Mouse (Mus musculus) limb, embryonic 12.5 days (tissue): Measurements from ENCODE around the gene Kifc5b. TPM values are rescaled to one million over a fixed set of nuclear protein-coding genes. Genes with fewer than 3 reads are reported as not detected.

ENCODE experiments used
- ATAC-seq: fragments of 200-750 bp; cut with Nextera tagmentation; 2 replicates; pipeline ENCODE4 v1.8.0; 2017; ENCODE audit warnings: low read depth, moderate TSS enrichment; ENCODE audit not compliant: insufficient number of reproducible peaks, insufficient read depth, low FRiP score, low TSS enrichment
- H3K27ac ChIP-seq: fragments of 300-500 bp; sonication (generic); 2 replicates; pipeline ENCODE4 v1.5.1; 2016; ENCODE audit warnings: mild to moderate bottlenecking, moderate library complexity
- H3K27me3 ChIP-seq: fragments of 300-500 bp; sonication (generic); 2 replicates; pipeline ENCODE4 v1.6.1; 2016; ENCODE audit warnings: mild to moderate bottlenecking, moderate library complexity
- H3K36me3 ChIP-seq: fragments of 300-500 bp; sonication (generic); 2 replicates; pipeline ENCODE4 v1.6.1; 2016; ENCODE audit warnings: mild to moderate bottlenecking, moderate library complexity
- H3K4me1 ChIP-seq: fragments of 300-500 bp; sonication (generic); replicated peaks from 2 replicates; pipeline ENCODE4 v1.6.1; 2016
- H3K4me2 ChIP-seq: fragments of 300-500 bp; sonication (generic); 2 replicates; pipeline ENCODE4 v1.6.1; 2016; ENCODE audit warnings: mild to moderate bottlenecking, moderate library complexity
- H3K4me3 ChIP-seq: fragments of 300-500 bp; sonication (generic); replicated peaks from 2 replicates; pipeline ENCODE4 v1.5.1; 2016; ENCODE audit warnings: mild to moderate bottlenecking
- H3K9ac ChIP-seq: fragments of 300-500 bp; sonication (generic); replicated peaks from 2 replicates; pipeline ENCODE4 v1.6.1; 2016; ENCODE audit warnings: mild to moderate bottlenecking, moderate library complexity
- H3K9me3 ChIP-seq: fragments of 300-500 bp; sonication (generic); 2 replicates; pipeline ENCODE4 v1.6.1; 2016; ENCODE audit warnings: mild to moderate bottlenecking, moderate library complexity
- WGBS: fragments of 180-500 bp; shearing (Covaris S2); methylation state at CpG from one replicate; pipeline ENCODE4 v1.1.7; 2016; 5-methylcytosine and 5-hydroxymethylcytosine counted together
- polyA plus RNA-seq: library from polyadenylated mRNA; unstranded; fragments of >200 nt; fragmentation: Nextera tagmentation; extraction: Ambion mirVana; gene quantifications from 2 replicates; pipeline ENCODE4 v1.2.1, GENCODE M21; 2016

The Kifc5b gene
- polyA plus RNA-seq, 1 experiment from 2014 or later: 10.5 TPM

GRCm38 (mm10) chr17:26957872-26958271, 41.0 kb downstream of the Kifc5b start:
- H3K9ac ChIP-seq: no peak overlapping the region
- no peak overlapping the region for H3K4me2 ChIP-seq
- H3K4me1 ChIP-seq: peaks cover 13% of the 10 kb centered on the region
- no peak overlapping the region for H3K27ac ChIP-seq
- no peak for ATAC-seq
- no peak overlapping the region for H3K4me3 ChIP-seq
- H3K36me3 ChIP-seq: peaks cover 84% of the 10 kb centered on the region
- no peaks in the 10 kb centered on the region; the same call in 1 of the 2 replicates for H3K27me3 ChIP-seq
- 91% methylated on average over 5 of the region's 5 CpGs for WGBS
- no peaks in the 10 kb centered on the region for H3K9me3 ChIP-seq

- Histone ChIP-seq H3K4me2 (no peak overlapping the region), H3K27me3 (no peaks in the 10 kb centered on the region), H3K9me3 (no peaks in the 10 kb centered on the region), H3K9ac (no peak overlapping the region), H3K4me3 (no peak overlapping the region), H3K36me3 (peaks cover 93% of the 10 kb centered on the region), H3K27ac (no peak overlapping the region), H3K4me1 (peaks cover 3% of the 10 kb centered on the region)
- WGBS: 51% methylated on average over 5 of the region's 5 CpGs
- ATAC-seq: no peak
Observed at GRCm38 (mm10) chr17:26958880-26959279, 42.0 kb downstream of the Kifc5b start.

- peaks cover 98% of the 10 kb centered on the region for H3K36me3 ChIP-seq
- H3K4me3 ChIP-seq: no peak overlapping the region
- H3K27ac ChIP-seq: no peak overlapping the region
- H3K27me3 ChIP-seq: no peaks in the 10 kb centered on the region
- ATAC-seq: no peak
- H3K4me2 ChIP-seq: no peak overlapping the region
- no peaks in the 10 kb centered on the region for H3K9me3 ChIP-seq
- no peaks in the 10 kb centered on the region; the same call in 1 of the 2 replicates for H3K4me1 ChIP-seq
- H3K9ac ChIP-seq: no peak overlapping the region
- WGBS: 86% methylated on average over 4 of the region's 4 CpGs
Observed at GRCm38 (mm10) chr17:26959815-26960214, 42.9 kb downstream of the Kifc5b start.

GRCm38 (mm10) chr17:26961572-26962240, 44.8 kb downstream of the Kifc5b start:
- H3K4me3 ChIP-seq: no peak overlapping the region
- 91% methylated on average over 21 of the region's 21 CpGs for WGBS
- no peak overlapping the region for H3K4me2 ChIP-seq

GRCm38 (mm10) chr17:26966993-26967392, 50.1 kb downstream of the Kifc5b start:
- Histone ChIP-seq H3K9me3 (no peaks in the 10 kb centered on the region), H3K9ac (no peak overlapping the region), H3K27me3 (no peaks in the 10 kb centered on the region), H3K4me2 (no peak overlapping the region), H3K36me3 (peaks cover 76% of the 10 kb centered on the region), H3K4me3 (no peak overlapping the region), H3K27ac (no peak overlapping the region), H3K4me1 (peaks cover 12% of the 10 kb centered on the region)
- ATAC-seq: no peak
- 92% methylated on average over 11 of the region's 11 CpGs for WGBS

More at GRCm38 (mm10) chr17:26961572-26962240, 44.8 kb downstream of the Kifc5b start:
- Histone ChIP-seq H3K4me1 (no peaks in the 10 kb centered on the region), H3K27me3 (no peaks in the 10 kb centered on the region), H3K9ac (no peak overlapping the region), H3K27ac (no peak overlapping the region), H3K9me3 (no peaks in the 10 kb centered on the region), H3K36me3 (peaks cover 98% of the 10 kb centered on the region)
- no peak for ATAC-seq

GRCm38 (mm10) chr17:26967477-26967876, 50.6 kb downstream of the Kifc5b start:
- WGBS: 88% methylated on average over 6 of the region's 6 CpGs

GRCm38 (mm10) chr17:26968200-26968611, 51.3 kb downstream of the Kifc5b start:
- Histone ChIP-seq H3K36me3 (peaks cover 64% of the 10 kb centered on the region), H3K4me3 (no peak overlapping the region), H3K27me3 (no peaks in the 10 kb centered on the region), H3K4me2 (no peak overlapping the region), H3K9me3 (no peaks in the 10 kb centered on the region), H3K4me1 (peaks cover 12% of the 10 kb centered on the region), H3K9ac (no peak overlapping the region), H3K27ac (no peak overlapping the region)
- WGBS: 82% methylated on average over 6 of the region's 6 CpGs
- no peak for ATAC-seq

More at GRCm38 (mm10) chr17:26967477-26967876, 50.6 kb downstream of the Kifc5b start:
- no peak overlapping the region for H3K4me2 ChIP-seq
- ATAC-seq: no peak
- H3K4me1 ChIP-seq: peaks cover 12% of the 10 kb centered on the region
- H3K27ac ChIP-seq: no peak overlapping the region
- no peak overlapping the region for H3K9ac ChIP-seq
- H3K4me3 ChIP-seq: no peak overlapping the region
- H3K36me3 ChIP-seq: peaks cover 72% of the 10 kb centered on the region
- no peaks in the 10 kb centered on the region for H3K9me3 ChIP-seq
- no peaks in the 10 kb centered on the region for H3K27me3 ChIP-seq

GRCm38 (mm10) chr17:26969257-26969656, 52.4 kb downstream of the Kifc5b start:
- Histone ChIP-seq H3K27ac (0 out of 2 replicates have a peak overlapping the region, but pooled peaks have one; percentile 18), H3K4me1 (peaks cover 19% of the 10 kb centered on the region), H3K9ac (no peak overlapping the region), H3K4me3 (no peak overlapping the region), H3K9me3 (no peaks in the 10 kb centered on the region), H3K36me3 (peaks cover 57% of the 10 kb centered on the region), H3K27me3 (no peaks in the 10 kb centered on the region), H3K4me2 (no peak overlapping the region)
- no peak for ATAC-seq
- WGBS: 85% methylated on average over 6 of the region's 6 CpGs

GRCm38 (mm10) chr17:26970221-26970620, 53.3 kb downstream of the Kifc5b start:
- no peaks in the 10 kb centered on the region for H3K27me3 ChIP-seq
- no peak for ATAC-seq
- no peaks in the 10 kb centered on the region for H3K9me3 ChIP-seq
- no peak overlapping the region for H3K27ac ChIP-seq
- no peak overlapping the region; the same call in 1 of the 2 replicates for H3K4me2 ChIP-seq
- H3K36me3 ChIP-seq: peaks cover 57% of the 10 kb centered on the region
- no peak overlapping the region for H3K4me3 ChIP-seq
- peaks cover 26% of the 10 kb centered on the region for H3K4me1 ChIP-seq
- no peak overlapping the region for H3K9ac ChIP-seq
- WGBS: 55% methylated on average over 12 of the region's 12 CpGs

GRCm38 (mm10) chr17:26971247-26971905, 54.5 kb downstream of the Kifc5b start:
- 68% methylated on average over 8 of the region's 8 CpGs for WGBS
- H3K4me1 ChIP-seq: peaks cover 32% of the 10 kb centered on the region
- H3K4me2 ChIP-seq: peak overlapping the region; percentile 74
- H3K36me3 ChIP-seq: peaks cover 57% of the 10 kb centered on the region
- H3K27ac ChIP-seq: peak overlapping the region; percentile 17; the same call in 1 of the 2 replicates
- no peaks in the 10 kb centered on the region for H3K27me3 ChIP-seq
- peak overlapping the region; percentile 82 for H3K4me3 ChIP-seq
- H3K9me3 ChIP-seq: no peaks in the 10 kb centered on the region
- ATAC-seq: no peak
- H3K9ac ChIP-seq: peak overlapping the region; percentile 47; the same call in 1 of the 2 replicates

- Histone ChIP-seq H3K27me3 (no peaks in the 10 kb centered on the region), H3K9ac (peak overlapping the region; percentile 65), H3K4me1 (peaks cover 32% of the 10 kb centered on the region), H3K27ac (peak overlapping the region; percentile 89), H3K4me3 (peak overlapping the region; percentile 82), H3K4me2 (peak overlapping the region; percentile 74), H3K9me3 (no peaks in the 10 kb centered on the region), H3K36me3 (peaks cover 57% of the 10 kb centered on the region)
- ATAC-seq: no peak
- WGBS: 1% methylated on average over 3 of the region's 3 CpGs
Observed at GRCm38 (mm10) chr17:26972107-26972506, 55.2 kb downstream of the Kifc5b start.
